Mouse (Mus musculus) bone marrow macrophage, adult 2 months (primary cell): ENCODE measurements at regions not wholly inside any gene's neighbourhood (a gene's known extent, or its start where the extent isn't known, plus 50 kb on each side); places are given as distances from the start of the nearest gene placed in this dataset.

Source experiments
- H3K27ac ChIP-seq: 2 replicates; pipeline ENCODE4 v1.5.1; 2012; ENCODE audit warnings: low read depth, low read length; ENCODE audit not compliant: insufficient read depth
- H3K4me1 ChIP-seq: 2 replicates; pipeline ENCODE4 v1.6.1; 2012; ENCODE audit warnings: low read length; ENCODE audit not compliant: control insufficient read depth, insufficient read depth
- H3K4me3 ChIP-seq: 2 replicates; pipeline ENCODE4 v1.5.1; 2012; ENCODE audit warnings: mild to moderate bottlenecking, low read length, moderate library complexity; ENCODE audit not compliant: insufficient read depth
- CTCF ChIP-seq: IDR thresholded peaks from 2 replicates; pipeline ENCODE4 v1.5.1; 2012; ENCODE audit warnings: low read depth, mild to moderate bottlenecking, low read length, moderate library complexity
- POLR2A ChIP-seq: IDR thresholded peaks from 2 replicates; pipeline ENCODE4 v1.6.1; 2012; ENCODE audit warnings: mild to moderate bottlenecking, low read depth, low read length, borderline replicate concordance

DNA sequence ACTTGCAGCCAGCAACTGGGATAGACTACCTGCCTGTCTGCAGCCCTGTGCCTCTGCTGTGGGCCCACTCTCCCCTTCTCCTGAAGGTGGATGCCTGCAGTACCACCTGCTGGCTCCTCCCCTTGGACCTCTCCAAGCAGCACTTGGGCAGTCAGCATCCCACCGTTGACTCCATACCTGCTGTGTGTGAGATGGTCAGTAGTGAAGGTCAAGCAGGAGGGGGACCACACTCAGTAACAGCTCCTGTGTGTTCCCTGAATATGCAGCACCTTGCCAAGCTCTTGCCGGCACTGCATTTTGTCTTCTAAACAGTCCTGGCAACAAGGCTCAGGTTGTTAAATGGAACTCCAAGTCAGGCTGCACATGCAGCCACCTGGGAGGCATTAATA, 71.6 kb upstream of the Sesn3 start:
- Histone ChIP-seq H3K27ac (no peak overlapping the region), H3K4me1 (no peaks in the 10 kb centered on the region), H3K4me3 (no peak overlapping the region)
- TF ChIP-seq CTCF: no peak
- TF ChIP-seq POLR2A: no peak

DNA sequence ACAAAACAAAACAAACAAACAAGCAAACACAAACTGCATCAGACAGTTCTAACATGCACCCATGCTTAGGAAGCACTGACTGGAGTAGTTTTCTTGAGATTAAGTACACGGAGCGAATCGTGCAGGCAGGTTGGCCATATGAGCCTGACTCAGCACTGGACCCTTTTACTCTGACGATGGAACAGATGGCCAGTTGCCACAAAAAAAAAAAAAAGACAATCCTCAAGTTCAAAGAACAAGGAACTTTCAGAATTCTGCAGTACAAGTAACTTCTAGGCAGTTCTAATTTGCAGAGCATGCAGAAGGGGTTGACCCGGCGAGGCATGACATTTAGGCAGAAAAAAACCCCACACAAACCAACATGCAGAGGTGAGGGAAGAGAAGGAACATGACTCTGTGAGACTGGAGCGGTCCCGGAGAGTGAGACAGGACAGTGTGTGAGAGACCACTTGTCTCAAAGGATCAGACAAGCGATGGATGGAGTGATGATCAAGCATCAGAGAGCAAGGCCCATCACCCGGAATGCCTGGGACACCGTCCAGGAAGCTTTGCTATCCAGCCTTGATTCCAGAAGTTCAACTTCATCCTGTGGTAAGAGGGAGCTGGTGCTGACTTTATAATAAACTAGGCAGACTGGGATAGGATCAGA, 71.0 kb upstream of the Sesn3 start:
- TF ChIP-seq CTCF (no peak), POLR2A (no peak)
- H3K27ac ChIP-seq: no peak overlapping the region
- no peaks in the 10 kb centered on the region for H3K4me1 ChIP-seq
- H3K4me3 ChIP-seq: no peak overlapping the region

GRCm38 (mm10) chr9:14204817-14205216, 70.0 kb upstream of the Sesn3 start:
- TF ChIP-seq POLR2A (no peak), CTCF (no peak)
- Histone ChIP-seq H3K27ac (no peak overlapping the region), H3K4me1 (no peaks in the 10 kb centered on the region), H3K4me3 (no peak overlapping the region)

DNA sequence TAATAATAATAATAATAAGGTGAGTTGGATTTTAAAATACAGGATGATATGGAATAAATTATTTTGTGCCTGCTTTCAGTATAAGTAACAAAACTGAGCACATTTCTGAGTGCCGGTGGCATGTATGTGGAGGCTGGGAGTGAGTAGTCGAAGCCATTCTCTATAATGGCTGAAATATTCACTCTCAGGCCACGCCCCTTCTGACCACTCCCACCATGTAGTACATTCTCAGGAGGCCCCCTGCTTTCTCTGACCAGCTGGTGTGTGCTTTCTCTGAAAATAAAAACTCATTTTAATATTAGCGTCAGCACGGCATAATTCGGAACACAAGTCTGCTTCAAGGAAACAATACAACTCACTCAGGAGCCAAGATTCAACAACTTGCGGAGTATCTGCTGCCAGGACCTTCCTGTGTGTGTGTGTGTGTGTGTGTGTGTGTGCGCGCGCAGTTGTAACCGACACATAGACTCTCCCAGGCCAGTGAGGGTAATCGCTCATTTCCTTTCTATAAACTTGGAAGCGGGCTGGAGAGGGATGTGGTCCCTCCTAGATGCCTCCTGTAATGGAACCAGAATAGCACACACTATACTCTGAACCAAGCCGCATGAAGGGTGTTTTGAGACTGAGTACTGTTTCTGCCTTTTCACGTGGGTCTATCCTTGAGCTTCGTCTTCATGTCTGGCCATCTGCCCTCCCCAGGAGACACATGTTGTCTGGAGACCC, 67.9 kb upstream of the Sesn3 start:
- no peak overlapping the region for H3K27ac ChIP-seq
- TF ChIP-seq CTCF: no peak
- TF ChIP-seq POLR2A: no peak
- no peak overlapping the region for H3K4me3 ChIP-seq
- H3K4me1 ChIP-seq: no peaks in the 10 kb centered on the region

GRCm38 (mm10) chr9:14207561-14207936, 67.3 kb upstream of the Sesn3 start:
- TF ChIP-seq CTCF: no peak
- TF ChIP-seq POLR2A: no peak
- H3K27ac ChIP-seq: no peak overlapping the region
- no peaks in the 10 kb centered on the region for H3K4me1 ChIP-seq
- H3K4me3 ChIP-seq: no peak overlapping the region

DNA sequence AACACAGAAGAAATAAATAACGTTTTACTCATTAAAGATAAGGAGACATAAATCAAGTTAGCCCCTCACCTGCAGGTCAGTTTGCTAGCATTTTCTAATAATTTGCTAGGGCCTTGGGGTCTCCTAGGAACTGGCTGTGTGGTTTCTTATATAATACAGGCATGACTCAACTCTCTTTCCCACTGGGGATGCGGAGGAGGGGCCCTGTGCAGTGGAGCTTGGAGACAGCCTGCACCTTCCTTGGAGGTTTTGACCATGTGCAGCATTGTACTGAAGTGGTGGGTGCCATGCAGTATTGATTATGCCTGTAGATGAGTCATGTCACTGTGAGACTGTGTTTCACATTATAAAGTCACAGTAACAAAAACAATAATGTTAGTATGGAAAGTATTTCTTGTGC, 61.6 kb upstream of the Sesn3 start:
- Histone ChIP-seq H3K27ac (no peak overlapping the region), H3K4me3 (no peak overlapping the region), H3K4me1 (no peaks in the 10 kb centered on the region)
- no peak for TF ChIP-seq CTCF
- TF ChIP-seq POLR2A: no peak

GRCm38 (mm10) chr9:14215171-14215782, 59.6 kb upstream of the Sesn3 start:
- no peak overlapping the region for H3K4me3 ChIP-seq
- no peak overlapping the region for H3K27ac ChIP-seq
- no peaks in the 10 kb centered on the region for H3K4me1 ChIP-seq
- TF ChIP-seq CTCF (no peak), POLR2A (no peak)

DNA sequence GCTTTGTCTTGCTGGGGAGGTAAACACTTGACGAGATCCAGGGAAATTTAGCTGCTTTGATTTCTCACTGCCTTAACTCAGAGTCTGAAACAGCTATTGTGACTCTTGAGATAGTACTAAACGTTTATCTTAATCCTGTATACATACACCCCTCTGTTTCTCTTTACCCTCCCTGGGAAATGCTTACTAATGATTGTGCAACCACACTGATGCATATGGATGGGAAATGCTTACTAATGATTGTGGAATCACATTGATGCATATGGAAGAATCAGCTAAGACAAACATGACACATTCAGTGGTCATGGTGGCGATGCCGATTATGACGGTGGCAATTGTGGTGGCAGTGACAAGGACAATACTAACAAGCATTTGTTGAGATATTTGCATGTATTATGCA, 58.9 kb upstream of the Sesn3 start:
- TF ChIP-seq POLR2A: no peak
- TF ChIP-seq CTCF: no peak
- no peak overlapping the region for H3K4me3 ChIP-seq
- no peak overlapping the region for H3K27ac ChIP-seq
- no peaks in the 10 kb centered on the region for H3K4me1 ChIP-seq

GRCm38 (mm10) chr9:14222936-14223335, 51.9 kb upstream of the Sesn3 start:
- Histone ChIP-seq H3K27ac (no peak overlapping the region), H3K4me1 (no peaks in the 10 kb centered on the region), H3K4me3 (no peak overlapping the region)
- no peak for TF ChIP-seq CTCF
- TF ChIP-seq POLR2A: no peak
